Mouse (Mus musculus): ENCODE measurements around the gene Sirpa. TPM values are rescaled to one million over a fixed set of nuclear protein-coding genes. Genes with fewer than 3 reads are reported as not detected.

Gene Sirpa
- polyA plus RNA-seq, 1 experiment from 2014 or later: 18.4 TPM

DNA sequence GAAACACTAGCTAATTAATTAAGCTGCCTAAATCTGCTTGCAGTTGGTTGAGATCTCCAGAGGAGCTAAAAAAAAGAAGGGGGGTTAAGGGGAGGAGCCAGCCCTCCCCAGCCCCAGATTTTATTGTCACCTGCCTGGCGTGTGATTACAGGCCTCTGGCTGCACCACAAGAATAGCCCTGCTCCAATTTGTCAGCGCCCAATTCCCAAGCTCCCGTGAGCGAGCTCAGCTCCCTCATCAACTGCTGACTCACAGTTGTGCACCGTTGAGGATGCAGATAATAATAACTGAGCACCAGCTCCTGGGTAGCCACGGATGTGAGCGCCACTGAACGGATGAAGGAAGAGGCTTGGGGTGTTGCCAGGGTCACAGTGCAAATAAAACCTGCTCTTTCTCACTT lies 13.6 kb downstream of the Sirpa start:
- Histone ChIP-seq H3K4me2 (replicated peaks; ENCODE audit: low read depth, low read length) (no peak overlapping the region), H3K27me3 (ENCODE audit: control insufficient read depth, insufficient read depth, low read length) (no peaks in the 10 kb centered on the region), H3K4me1 (replicated peaks; ENCODE audit: control insufficient read depth, insufficient read depth, low read length) (peaks cover 3% of the 10 kb centered on the region), H3K36me3 (ENCODE audit: control insufficient read depth, insufficient read depth, low read length) (no peaks in the 10 kb centered on the region), H3K4me3 (ENCODE audit: low read depth, low read length) (no peak overlapping the region), H3K27ac (ENCODE audit: low read depth, low read length) (no peak overlapping the region), H3K9me3 (ENCODE audit: control insufficient read depth, low read length) (no peaks in the 10 kb centered on the region), H3K9ac (ENCODE audit: low read depth, low read length) (no peak overlapping the region)
- no peak for ATAC-seq (ENCODE audit: low FRiP score)
- DNase-seq (ENCODE audit: low spot score): no peak
- WGBS: 50% methylated on average over 8 of the region's 8 CpGs

DNA sequence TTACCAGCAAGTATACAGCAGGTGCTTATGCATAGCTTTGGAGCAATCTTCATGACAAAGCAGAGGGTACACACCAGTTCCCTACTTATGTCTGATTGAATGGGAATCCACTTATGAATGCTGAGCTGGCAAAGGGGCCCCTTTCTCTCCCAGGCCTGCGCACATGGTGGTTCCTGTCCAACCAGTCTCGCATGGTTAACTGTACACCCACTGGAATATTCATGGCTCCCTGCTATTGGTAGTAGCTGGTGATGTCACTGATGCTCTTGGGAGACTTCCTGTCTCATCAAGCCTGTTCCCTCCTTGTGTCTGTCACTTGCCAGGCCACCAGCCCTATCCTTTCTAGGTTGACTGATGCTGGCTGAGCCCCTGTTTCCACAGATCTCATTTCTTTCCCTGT lies 14.3 kb downstream of the Sirpa start:
- no peak for ATAC-seq (ENCODE audit: low FRiP score)
- Histone ChIP-seq H3K27me3 (ENCODE audit: control insufficient read depth, insufficient read depth, low read length) (no peaks in the 10 kb centered on the region), H3K36me3 (ENCODE audit: control insufficient read depth, insufficient read depth, low read length) (no peaks in the 10 kb centered on the region), H3K4me2 (replicated peaks; ENCODE audit: low read depth, low read length) (no peak overlapping the region), H3K4me3 (ENCODE audit: low read depth, low read length) (no peak overlapping the region), H3K27ac (ENCODE audit: low read depth, low read length) (no peak overlapping the region), H3K9me3 (ENCODE audit: control insufficient read depth, low read length) (no peaks in the 10 kb centered on the region), H3K9ac (ENCODE audit: low read depth, low read length) (no peak overlapping the region), H3K4me1 (replicated peaks; ENCODE audit: control insufficient read depth, insufficient read depth, low read length) (peaks cover 3% of the 10 kb centered on the region)
- 88% methylated on average over 2 of the region's 2 CpGs for WGBS
- DNase-seq (ENCODE audit: low spot score): no peak

DNA sequence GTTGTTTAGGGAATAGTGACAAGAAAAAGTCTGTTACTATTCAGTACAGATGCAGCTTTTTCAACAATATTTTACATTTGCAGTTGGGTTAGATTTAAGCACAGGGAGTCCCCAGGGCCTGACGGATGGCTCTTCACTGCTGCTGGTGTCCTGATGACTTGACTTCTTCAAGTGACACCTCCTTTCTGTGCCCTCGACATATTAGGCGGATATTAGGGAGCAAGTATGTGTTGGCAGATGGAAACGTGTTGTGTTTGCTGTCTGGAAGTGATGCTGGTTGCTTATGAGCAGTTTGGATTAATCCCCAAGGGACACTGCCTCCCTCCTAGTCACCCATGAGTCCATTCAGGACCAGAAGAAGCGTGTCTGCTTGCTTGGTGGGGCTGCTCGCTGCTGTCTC lies 21.3 kb downstream of the Sirpa start:
- H3K36me3 ChIP-seq (ENCODE audit: control insufficient read depth, insufficient read depth, low read length): no peaks in the 10 kb centered on the region
- H3K9ac ChIP-seq (ENCODE audit: low read depth, low read length): no peak overlapping the region
- no peak overlapping the region for H3K4me3 ChIP-seq (ENCODE audit: low read depth, low read length)
- no peak overlapping the region for H3K4me2 ChIP-seq (replicated peaks; ENCODE audit: low read depth, low read length)
- no peaks in the 10 kb centered on the region for H3K4me1 ChIP-seq (replicated peaks; ENCODE audit: control insufficient read depth, insufficient read depth, low read length)
- H3K27me3 ChIP-seq (ENCODE audit: control insufficient read depth, insufficient read depth, low read length): no peaks in the 10 kb centered on the region
- H3K27ac ChIP-seq (ENCODE audit: low read depth, low read length): no peak overlapping the region
- H3K9me3 ChIP-seq (ENCODE audit: control insufficient read depth, low read length): no peaks in the 10 kb centered on the region
- ATAC-seq (ENCODE audit: low FRiP score) (no peak), DNase-seq (ENCODE audit: low spot score) (no peak)
- WGBS: 90% methylated on average over 6 of the region's 6 CpGs

DNA sequence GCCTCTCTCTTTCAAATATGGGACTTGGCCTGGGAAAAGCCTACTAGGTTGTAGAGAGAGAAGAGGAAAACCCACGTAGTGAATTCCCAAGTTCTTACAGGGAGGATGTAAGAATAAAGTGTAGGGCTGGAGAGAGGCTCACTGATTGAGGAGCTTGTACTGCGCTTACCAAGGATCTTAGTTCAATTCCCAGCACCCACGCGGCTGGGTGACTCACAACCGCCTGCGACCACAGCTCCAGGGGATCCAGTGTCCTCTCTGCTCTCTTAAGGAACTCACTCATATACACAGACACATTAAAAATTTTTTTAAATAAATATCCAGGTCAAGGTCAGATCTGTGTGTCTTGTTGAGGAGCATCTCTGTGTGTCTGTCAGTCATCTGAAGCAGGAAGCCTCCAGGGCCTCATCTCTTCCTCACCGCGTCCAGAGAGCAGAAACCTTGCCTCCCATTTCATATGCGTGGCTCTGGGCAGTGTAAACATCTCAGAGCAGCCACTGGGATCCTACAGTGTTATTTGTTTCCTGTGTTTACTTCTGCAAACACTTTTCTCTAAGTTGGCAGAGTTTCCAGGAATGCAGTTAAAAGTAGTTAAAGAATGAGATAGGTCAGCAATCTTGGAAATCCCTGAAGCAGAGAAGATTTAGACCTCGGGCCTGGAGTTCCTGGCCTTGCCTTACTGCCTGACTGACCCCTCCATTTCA lies 22.0 kb downstream of the Sirpa start:
- no peaks in the 10 kb centered on the region for H3K36me3 ChIP-seq (ENCODE audit: control insufficient read depth, insufficient read depth, low read length)
- 90% methylated on average over 10 of the region's 10 CpGs for WGBS
- no peaks in the 10 kb centered on the region for H3K9me3 ChIP-seq (ENCODE audit: control insufficient read depth, low read length)
- ATAC-seq (ENCODE audit: low FRiP score) (no peak), DNase-seq (ENCODE audit: low spot score) (no peak)
- H3K4me3 ChIP-seq (ENCODE audit: low read depth, low read length): no peak overlapping the region
- no peak overlapping the region for H3K4me2 ChIP-seq (replicated peaks; ENCODE audit: low read depth, low read length)
- H3K27me3 ChIP-seq (ENCODE audit: control insufficient read depth, insufficient read depth, low read length): no peaks in the 10 kb centered on the region
- no peak overlapping the region for H3K27ac ChIP-seq (ENCODE audit: low read depth, low read length)
- no peaks in the 10 kb centered on the region for H3K4me1 ChIP-seq (replicated peaks; ENCODE audit: control insufficient read depth, insufficient read depth, low read length)
- no peak overlapping the region for H3K9ac ChIP-seq (ENCODE audit: low read depth, low read length)

DNA sequence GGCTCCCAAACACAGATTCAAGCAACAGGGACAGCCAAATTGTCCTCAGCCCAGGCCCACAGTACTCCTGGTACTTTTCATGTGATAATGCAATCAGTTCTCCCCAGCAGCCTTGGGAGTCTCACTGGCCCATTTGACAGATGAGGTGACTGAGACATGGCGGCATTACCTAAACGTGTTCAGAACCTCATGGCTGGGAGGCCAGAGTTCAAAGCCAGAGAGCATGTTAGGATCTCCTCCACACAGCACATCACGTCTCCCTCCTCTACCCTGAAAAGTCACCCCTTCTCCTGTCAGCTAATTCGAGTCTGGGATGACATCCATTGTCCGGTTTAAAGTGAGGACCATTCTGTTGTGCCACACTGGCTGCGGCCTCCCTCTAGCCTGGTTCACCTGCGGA lies 27.5 kb downstream of the Sirpa start:
- WGBS: 86% methylated on average over 7 of the region's 7 CpGs

DNA sequence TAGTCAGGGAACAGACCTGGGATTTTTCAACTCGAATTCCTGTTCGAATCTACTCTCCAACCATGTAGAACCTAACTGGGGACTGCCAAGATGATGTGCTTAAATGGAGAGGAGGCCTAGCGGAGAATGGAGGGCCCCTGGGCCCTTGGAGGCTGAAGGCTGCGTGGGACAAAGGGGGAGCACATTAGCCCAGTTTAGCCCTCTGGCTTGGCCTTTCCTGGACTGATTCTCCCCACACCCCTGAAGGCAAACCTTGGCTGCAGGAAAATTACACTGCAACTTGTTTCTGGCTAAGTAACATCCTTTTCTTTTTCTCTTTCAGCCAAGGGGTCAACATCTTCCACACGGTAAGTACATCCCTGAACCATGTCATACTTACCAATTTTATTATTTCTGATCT lies 28.2 kb downstream of the Sirpa start:
- Histone ChIP-seq H3K9ac (ENCODE audit: low read depth, low read length) (no peak overlapping the region), H3K4me3 (ENCODE audit: low read depth, low read length) (no peak overlapping the region), H3K4me1 (replicated peaks; ENCODE audit: control insufficient read depth, insufficient read depth, low read length) (no peaks in the 10 kb centered on the region; the same call in 1 of the 2 replicates), H3K27me3 (ENCODE audit: control insufficient read depth, insufficient read depth, low read length) (no peaks in the 10 kb centered on the region), H3K36me3 (ENCODE audit: control insufficient read depth, insufficient read depth, low read length) (no peaks in the 10 kb centered on the region), H3K27ac (ENCODE audit: low read depth, low read length) (no peak overlapping the region), H3K4me2 (replicated peaks; ENCODE audit: low read depth, low read length) (no peak overlapping the region), H3K9me3 (ENCODE audit: control insufficient read depth, low read length) (no peaks in the 10 kb centered on the region)
- ATAC-seq (ENCODE audit: low FRiP score) (no peak), DNase-seq (ENCODE audit: low spot score) (no peak)
- WGBS: 91% methylated on average over 5 of the region's 5 CpGs

More for the DNA sequence above, 27.5 kb downstream of the Sirpa start:
- Histone ChIP-seq H3K9ac (ENCODE audit: low read depth, low read length) (no peak overlapping the region), H3K36me3 (ENCODE audit: control insufficient read depth, insufficient read depth, low read length) (no peaks in the 10 kb centered on the region), H3K27ac (ENCODE audit: low read depth, low read length) (no peak overlapping the region), H3K4me2 (replicated peaks; ENCODE audit: low read depth, low read length) (no peak overlapping the region), H3K4me1 (replicated peaks; ENCODE audit: control insufficient read depth, insufficient read depth, low read length) (no peaks in the 10 kb centered on the region; the same call in 1 of the 2 replicates), H3K27me3 (ENCODE audit: control insufficient read depth, insufficient read depth, low read length) (no peaks in the 10 kb centered on the region), H3K9me3 (ENCODE audit: control insufficient read depth, low read length) (no peaks in the 10 kb centered on the region), H3K4me3 (ENCODE audit: low read depth, low read length) (no peak overlapping the region)
- no peak for DNase-seq (ENCODE audit: low spot score)
- no peak for ATAC-seq (ENCODE audit: low FRiP score)

DNA sequence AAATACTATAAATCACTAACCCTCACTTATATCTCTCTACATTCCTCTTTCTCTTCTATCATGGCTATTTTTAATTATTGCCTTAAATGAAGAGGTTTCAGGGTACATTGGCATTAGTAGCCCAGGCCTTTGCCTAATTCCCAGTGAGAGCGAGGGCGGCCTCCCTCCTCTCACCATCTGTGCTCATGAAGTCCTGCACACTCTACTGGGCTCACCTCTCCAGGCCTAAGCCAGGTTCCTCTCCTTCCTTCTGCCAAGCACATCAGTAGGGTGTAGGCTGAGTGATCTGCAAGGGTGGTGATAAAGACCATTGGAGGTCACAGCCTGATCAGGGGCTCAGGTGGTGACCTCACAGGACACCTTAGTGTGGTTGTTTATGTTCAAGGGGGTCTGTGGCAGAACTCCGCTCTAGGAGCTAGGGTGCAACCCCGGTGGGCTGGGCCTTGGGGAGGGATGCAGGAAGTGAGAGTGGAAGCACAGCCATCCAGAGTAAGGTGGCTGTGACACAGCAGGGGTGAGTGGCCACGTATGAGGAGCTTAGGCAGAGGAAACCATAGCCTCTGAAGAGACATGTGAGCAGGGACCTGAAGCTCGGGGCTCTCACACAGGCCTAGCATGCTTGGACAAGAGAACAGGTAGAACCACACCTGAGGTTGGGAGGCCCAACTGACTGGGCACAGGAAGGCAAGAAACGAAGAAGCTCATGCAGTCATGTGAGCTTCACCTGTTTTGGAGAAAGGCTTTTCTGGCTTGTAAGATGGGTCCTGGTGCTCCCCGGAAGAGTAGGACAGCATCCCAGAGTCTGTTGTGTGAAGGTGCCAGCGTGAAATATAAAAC lies 29.2 kb downstream of the Sirpa start:
- no peaks in the 10 kb centered on the region for H3K36me3 ChIP-seq (ENCODE audit: control insufficient read depth, insufficient read depth, low read length)
- no peaks in the 10 kb centered on the region for H3K27me3 ChIP-seq (ENCODE audit: control insufficient read depth, insufficient read depth, low read length)
- H3K4me2 ChIP-seq (replicated peaks; ENCODE audit: low read depth, low read length): no peak overlapping the region
- DNase-seq (ENCODE audit: low spot score): no peak
- H3K27ac ChIP-seq (ENCODE audit: low read depth, low read length): no peak overlapping the region
- H3K4me3 ChIP-seq (ENCODE audit: low read depth, low read length): no peak overlapping the region
- 89% methylated on average over 9 of the region's 9 CpGs for WGBS
- no peaks in the 10 kb centered on the region for H3K9me3 ChIP-seq (ENCODE audit: control insufficient read depth, low read length)
- H3K9ac ChIP-seq (ENCODE audit: low read depth, low read length): no peak overlapping the region
- no peak for ATAC-seq (ENCODE audit: low FRiP score)
- no peaks in the 10 kb centered on the region; the same call in 1 of the 2 replicates for H3K4me1 ChIP-seq (replicated peaks; ENCODE audit: control insufficient read depth, insufficient read depth, low read length)

DNA sequence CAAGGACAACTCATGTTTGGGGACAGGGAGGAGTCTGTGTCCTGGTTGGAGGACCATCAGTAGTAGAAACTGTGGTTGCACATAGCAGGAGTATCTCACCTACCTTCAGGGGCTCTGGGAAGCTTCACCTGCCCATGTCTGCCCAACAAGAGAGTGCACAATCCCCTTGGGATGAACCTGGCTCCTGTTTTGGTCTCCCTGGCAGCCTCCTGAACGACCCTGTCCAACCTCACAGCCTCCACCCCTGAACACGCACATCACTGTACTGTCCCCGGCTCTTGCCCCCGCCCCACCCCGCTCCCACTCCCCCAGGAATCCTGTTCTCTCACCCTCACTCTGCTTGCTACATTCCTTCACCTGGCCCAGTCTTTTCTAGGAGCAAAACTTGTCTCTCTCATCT lies 30.3 kb downstream of the Sirpa start:
- Histone ChIP-seq H3K4me2 (replicated peaks; ENCODE audit: low read depth, low read length) (no peak overlapping the region), H3K36me3 (ENCODE audit: control insufficient read depth, insufficient read depth, low read length) (no peaks in the 10 kb centered on the region), H3K4me3 (ENCODE audit: low read depth, low read length) (no peak overlapping the region), H3K27me3 (ENCODE audit: control insufficient read depth, insufficient read depth, low read length) (no peaks in the 10 kb centered on the region), H3K9ac (ENCODE audit: low read depth, low read length) (no peak overlapping the region), H3K27ac (ENCODE audit: low read depth, low read length) (no peak overlapping the region), H3K9me3 (ENCODE audit: control insufficient read depth, low read length) (no peaks in the 10 kb centered on the region), H3K4me1 (replicated peaks; ENCODE audit: control insufficient read depth, insufficient read depth, low read length) (no peaks in the 10 kb centered on the region; the same call in 1 of the 2 replicates)
- no peak for ATAC-seq (ENCODE audit: low FRiP score)
- 92% methylated on average over 5 of the region's 5 CpGs for WGBS
- no peak for DNase-seq (ENCODE audit: low spot score)

DNA sequence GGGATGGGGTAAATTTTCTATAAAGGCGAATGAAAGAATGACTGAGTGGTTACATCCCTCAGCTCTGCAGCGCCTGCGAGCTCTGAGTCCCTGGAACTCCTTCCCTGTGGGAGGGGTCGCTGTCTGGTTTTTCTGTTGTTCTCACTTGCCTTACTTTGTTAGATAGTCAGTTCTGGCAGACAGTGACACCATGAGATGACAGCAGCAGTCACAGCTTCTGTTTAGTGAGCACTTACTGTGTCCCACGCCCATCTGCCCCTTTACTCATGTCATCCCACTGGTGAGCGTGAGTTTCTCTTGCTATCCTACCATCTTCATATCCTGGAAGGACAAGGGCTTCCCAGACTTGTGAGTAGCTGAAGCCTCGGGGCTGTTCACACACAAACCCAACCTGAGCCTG lies 31.1 kb downstream of the Sirpa start:
- Histone ChIP-seq H3K9ac (ENCODE audit: low read depth, low read length) (no peak overlapping the region), H3K4me1 (replicated peaks; ENCODE audit: control insufficient read depth, insufficient read depth, low read length) (no peaks in the 10 kb centered on the region; the same call in 1 of the 2 replicates), H3K9me3 (ENCODE audit: control insufficient read depth, low read length) (no peaks in the 10 kb centered on the region), H3K36me3 (ENCODE audit: control insufficient read depth, insufficient read depth, low read length) (no peaks in the 10 kb centered on the region), H3K27me3 (ENCODE audit: control insufficient read depth, insufficient read depth, low read length) (no peaks in the 10 kb centered on the region), H3K4me3 (ENCODE audit: low read depth, low read length) (no peak overlapping the region), H3K4me2 (replicated peaks; ENCODE audit: low read depth, low read length) (no peak overlapping the region), H3K27ac (ENCODE audit: low read depth, low read length) (no peak overlapping the region)
- 84% methylated on average over 7 of the region's 7 CpGs for WGBS
- DNase-seq (ENCODE audit: low spot score) (no peak), ATAC-seq (ENCODE audit: low FRiP score) (no peak)

Measured in hindbrain, embryonic 11.5 days (tissue).